Mouse (Mus musculus) cerebellum, adult 2 months (tissue): Measurements from ENCODE around the gene Aph1b.

Experiments
- CTCF ChIP-seq: fragments of 200-500 bp; IDR thresholded peaks from 2 replicates; pipeline ENCODE4 v1.5.1; 2011; ENCODE audit warnings: low read depth, mild to moderate bottlenecking, control low read depth, low read length, moderate library complexity, borderline replicate concordance; ENCODE audit not compliant: insufficient read depth
- POLR2A ChIP-seq: fragments of 200-500 bp; IDR thresholded peaks from 2 replicates; pipeline ENCODE4 v1.6.1; 2011; ENCODE audit warnings: low read length, control low read depth, borderline replicate concordance; ENCODE audit not compliant: insufficient read depth

DNA sequence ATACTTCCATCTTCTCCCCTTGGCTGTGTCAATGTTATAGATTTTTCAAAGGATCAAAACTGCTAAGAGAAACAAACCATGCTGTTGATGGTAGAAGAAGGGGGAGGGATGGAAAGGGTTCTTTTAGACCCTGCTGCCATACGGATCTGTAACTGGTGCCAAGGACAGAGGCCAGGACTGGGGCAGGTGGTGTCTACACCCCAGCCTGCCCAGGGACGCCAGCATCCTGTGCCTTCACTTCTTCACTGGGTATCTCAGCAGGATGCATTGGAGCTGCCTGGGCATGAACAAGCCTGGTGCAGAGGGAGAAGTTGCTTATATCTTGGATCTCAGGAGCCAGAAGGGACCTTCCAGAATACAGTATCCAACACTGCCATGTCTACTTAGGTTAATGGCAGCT, 50.8 kb downstream of the Aph1b start:
- TF ChIP-seq CTCF (no peak), POLR2A (no peak)
